Mouse (Mus musculus) lung, postnatal 0 days (tissue): ENCODE measurements at regions not wholly inside any gene's neighbourhood (a gene's known extent, or its start where the extent isn't known, plus 50 kb on each side); places are given as distances from the start of the nearest gene placed in this dataset.

Source experiments
- ATAC-seq: fragments of 200-750 bp; cut with Nextera tagmentation; 2 replicates; pipeline ENCODE4 v1.8.0; 2017; ENCODE audit warnings: moderate library complexity
- DNase-seq: peaks from one replicate; pipeline ENCODE4 v3.0.0-alpha.2; 2016; ENCODE audit warnings: low spot score
- H3K27ac ChIP-seq: fragments of 300-500 bp; sonication (generic); 2 replicates; pipeline ENCODE4 v1.5.1; 2014; ENCODE audit warnings: antibody characterized with exemption, mild to moderate bottlenecking, low read length, mixed read lengths
- H3K27me3 ChIP-seq: fragments of 300-500 bp; sonication (generic); replicated peaks from 2 replicates; pipeline ENCODE4 v1.6.1; 2014; ENCODE audit warnings: low read length, mixed read lengths; ENCODE audit not compliant: insufficient read depth
- H3K36me3 ChIP-seq: fragments of 300-500 bp; sonication (generic); 2 replicates; pipeline ENCODE4 v1.6.1; 2014; ENCODE audit warnings: low read length, mixed read lengths; ENCODE audit not compliant: insufficient read depth
- H3K4me1 ChIP-seq: fragments of 300-500 bp; sonication (generic); 2 replicates; pipeline ENCODE4 v1.6.1; 2014; ENCODE audit warnings: antibody characterized with exemption, low read depth, low read length, mixed read lengths; ENCODE audit not compliant: insufficient read depth
- H3K4me2 ChIP-seq: fragments of 300-500 bp; sonication (generic); replicated peaks from 2 replicates; pipeline ENCODE4 v1.6.1; 2014; ENCODE audit warnings: low read depth, mild to moderate bottlenecking, low read length, moderate library complexity, mixed read lengths
- H3K4me3 ChIP-seq: fragments of 300-500 bp; sonication (generic); 2 replicates; pipeline ENCODE4 v1.5.1; 2014; ENCODE audit warnings: low read depth, low read length
- H3K9ac ChIP-seq: fragments of 300-500 bp; sonication (generic); replicated peaks from 2 replicates; pipeline ENCODE4 v1.6.1; 2014; ENCODE audit warnings: low read depth, mild to moderate bottlenecking
- H3K9me3 ChIP-seq: fragments of 300-500 bp; sonication (generic); 2 replicates; pipeline ENCODE4 v1.6.1; 2016; ENCODE audit warnings: low read length, mixed read lengths
- CTCF ChIP-seq: IDR thresholded peaks from 2 replicates; pipeline ENCODE4 v1.5.1; 2016; ENCODE audit warnings: antibody characterized with exemption, mild to moderate bottlenecking
- EP300 ChIP-seq: IDR thresholded peaks from 2 replicates; pipeline ENCODE4 v1.6.1; 2016; ENCODE audit warnings: antibody characterized with exemption, mild to moderate bottlenecking, control low read depth
- WGBS: fragments of 180-500 bp; shearing (Covaris S2); extraction: QIAGEN DNeasy Blood & Tissue Kit; methylation state at CpG from one replicate; pipeline ENCODE4 v1.1.7; 2014; 5-methylcytosine and 5-hydroxymethylcytosine counted together

- no peak overlapping the region for H3K4me2 ChIP-seq
- peak; percentile 66 for DNase-seq
- no peaks in the 10 kb centered on the region for H3K4me1 ChIP-seq
- H3K9ac ChIP-seq: no peak overlapping the region
- H3K27ac ChIP-seq: no peak overlapping the region
- no peak overlapping the region for H3K4me3 ChIP-seq
- H3K9me3 ChIP-seq: no peaks in the 10 kb centered on the region
- TF ChIP-seq EP300: no peak
- no peaks in the 10 kb centered on the region for H3K27me3 ChIP-seq
- H3K36me3 ChIP-seq: no peaks in the 10 kb centered on the region
- WGBS: under 1% methylated on average over 6 of the region's 6 CpGs
- no peak for ATAC-seq
These were observed 57.7 kb upstream of the Nfasc start for GRCm38 (mm10) chr1:132799258-132799657.

- H3K27me3 ChIP-seq: no peaks in the 10 kb centered on the region
- no peak overlapping the region for H3K4me2 ChIP-seq
- ATAC-seq: no peak
- 73% methylated on average over 1 of the region's 1 CpGs for WGBS
- no peak for DNase-seq
- no peaks in the 10 kb centered on the region for H3K4me1 ChIP-seq
- no peaks in the 10 kb centered on the region for H3K9me3 ChIP-seq
- H3K27ac ChIP-seq: no peak overlapping the region
- H3K36me3 ChIP-seq: no peaks in the 10 kb centered on the region
- no peak overlapping the region for H3K9ac ChIP-seq
- no peak for TF ChIP-seq CTCF
- no peak for TF ChIP-seq EP300
- H3K4me3 ChIP-seq: no peak overlapping the region
These were observed 52.9 kb upstream of the Nfasc start for GRCm38 (mm10) chr1:132794462-132794861.
